Mouse (Mus musculus) intestine, embryonic 16.5 days (tissue): ENCODE measurements at regions not wholly inside any gene's neighbourhood (a gene's known extent, or its start where the extent isn't known, plus 50 kb on each side); places are given as distances from the start of the nearest gene placed in this dataset.

ENCODE experiments used
- ATAC-seq: fragments of 200-750 bp; cut with Nextera tagmentation; 2 replicates; pipeline ENCODE4 v1.8.0; 2017; ENCODE audit warnings: moderate TSS enrichment, moderate library complexity
- H3K27ac ChIP-seq: fragments of 300-500 bp; sonication (generic); 2 replicates; pipeline ENCODE4 v1.5.1; 2014; ENCODE audit warnings: mild to moderate bottlenecking, low read length
- H3K27me3 ChIP-seq: fragments of 300-500 bp; sonication (generic); replicated peaks from 2 replicates; pipeline ENCODE4 v1.6.1; 2014; ENCODE audit warnings: low read length, control low read depth, mixed read lengths; ENCODE audit not compliant: control insufficient read depth, insufficient read depth
- H3K36me3 ChIP-seq: fragments of 300-500 bp; sonication (generic); 2 replicates; pipeline ENCODE4 v1.6.1; 2014; ENCODE audit warnings: low read length, control low read depth; ENCODE audit not compliant: control insufficient read depth, insufficient read depth
- H3K4me1 ChIP-seq: fragments of 300-500 bp; sonication (generic); 2 replicates; pipeline ENCODE4 v1.6.1; 2014; ENCODE audit warnings: low read length, control low read depth, mixed read lengths; ENCODE audit not compliant: control insufficient read depth, insufficient read depth
- H3K4me2 ChIP-seq: fragments of 300-500 bp; sonication (generic); 2 replicates; pipeline ENCODE4 v1.6.1; 2014; ENCODE audit warnings: low read depth, low read length, control low read depth
- H3K4me3 ChIP-seq: fragments of 300-500 bp; sonication (generic); 2 replicates; pipeline ENCODE4 v1.5.1; 2014; ENCODE audit warnings: mild to moderate bottlenecking, low read length
- H3K9ac ChIP-seq: fragments of 300-500 bp; sonication (generic); 2 replicates; pipeline ENCODE4 v1.6.1; 2014; ENCODE audit warnings: low read depth, low read length
- H3K9me3 ChIP-seq: fragments of 300-500 bp; sonication (generic); 2 replicates; pipeline ENCODE4 v1.6.1; 2016; ENCODE audit warnings: low read length, control low read depth; ENCODE audit not compliant: control insufficient read depth
- WGBS: fragments of 180-500 bp; shearing (Covaris S2); extraction: QIAGEN DNeasy Blood & Tissue Kit; methylation state at CpG from one replicate; pipeline ENCODE4 v1.1.7; 2014; 5-methylcytosine and 5-hydroxymethylcytosine counted together

DNA sequence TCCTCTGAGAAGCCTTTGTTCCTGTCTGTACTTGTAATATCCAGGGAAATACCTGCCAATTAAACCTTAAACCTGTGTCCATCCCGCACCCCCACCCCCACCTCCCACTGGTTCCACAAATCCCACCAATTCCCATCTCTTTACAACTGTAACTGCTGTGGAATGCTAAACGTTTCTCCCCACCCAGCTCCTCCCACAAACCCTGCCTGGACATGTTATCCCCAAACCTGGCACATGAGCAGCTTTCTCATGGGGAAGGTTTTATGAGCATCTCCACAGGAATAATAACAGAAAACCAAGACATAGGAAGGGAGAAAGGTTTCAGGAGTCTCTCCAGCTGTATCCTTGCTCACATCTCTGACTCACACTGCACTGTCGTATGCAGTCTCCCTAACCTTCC, 156.8 kb upstream of the Lpp start:
- Histone ChIP-seq H3K27me3 (no peaks in the 10 kb centered on the region), H3K4me2 (no peak overlapping the region), H3K4me1 (peaks cover 2% of the 10 kb centered on the region; the same call in 1 of the 2 replicates), H3K27ac (no peak overlapping the region), H3K36me3 (no peaks in the 10 kb centered on the region), H3K4me3 (no peak overlapping the region), H3K9me3 (no peaks in the 10 kb centered on the region), H3K9ac (no peak overlapping the region)
- WGBS: 70% methylated on average over 3 of the region's 3 CpGs
- no peak for ATAC-seq

DNA sequence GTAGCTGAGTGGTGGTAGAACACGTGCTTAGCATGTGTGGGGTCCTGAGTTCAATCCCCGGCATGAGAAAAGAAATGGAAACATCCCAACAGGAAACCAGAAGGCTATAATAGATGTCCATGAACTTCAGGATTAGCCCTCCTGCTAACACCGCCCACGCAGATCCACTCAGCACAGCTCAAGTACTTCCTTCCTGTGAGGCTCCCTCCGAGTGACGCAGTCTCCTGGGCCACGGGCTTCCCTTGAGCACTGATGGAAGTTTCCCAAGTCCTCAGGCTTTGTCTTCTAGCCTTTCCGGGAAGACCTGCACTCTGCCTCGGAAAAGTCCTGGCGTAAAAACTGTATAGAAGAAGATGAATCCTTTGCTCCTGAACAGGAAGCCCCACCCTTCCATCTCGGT, 158.5 kb upstream of the Lpp start:
- 68% methylated on average over 11 of the region's 11 CpGs for WGBS
- H3K4me3 ChIP-seq: no peak overlapping the region
- H3K27ac ChIP-seq: no peak overlapping the region
- no peaks in the 10 kb centered on the region for H3K36me3 ChIP-seq
- no peak overlapping the region for H3K4me2 ChIP-seq
- peaks cover 3% of the 10 kb centered on the region; the same call in 1 of the 2 replicates for H3K4me1 ChIP-seq
- no peak overlapping the region for H3K9ac ChIP-seq
- H3K9me3 ChIP-seq: no peaks in the 10 kb centered on the region
- ATAC-seq: 0 out of 2 replicates have a peak, but pooled peaks have one; percentile 21
- no peaks in the 10 kb centered on the region for H3K27me3 ChIP-seq

DNA sequence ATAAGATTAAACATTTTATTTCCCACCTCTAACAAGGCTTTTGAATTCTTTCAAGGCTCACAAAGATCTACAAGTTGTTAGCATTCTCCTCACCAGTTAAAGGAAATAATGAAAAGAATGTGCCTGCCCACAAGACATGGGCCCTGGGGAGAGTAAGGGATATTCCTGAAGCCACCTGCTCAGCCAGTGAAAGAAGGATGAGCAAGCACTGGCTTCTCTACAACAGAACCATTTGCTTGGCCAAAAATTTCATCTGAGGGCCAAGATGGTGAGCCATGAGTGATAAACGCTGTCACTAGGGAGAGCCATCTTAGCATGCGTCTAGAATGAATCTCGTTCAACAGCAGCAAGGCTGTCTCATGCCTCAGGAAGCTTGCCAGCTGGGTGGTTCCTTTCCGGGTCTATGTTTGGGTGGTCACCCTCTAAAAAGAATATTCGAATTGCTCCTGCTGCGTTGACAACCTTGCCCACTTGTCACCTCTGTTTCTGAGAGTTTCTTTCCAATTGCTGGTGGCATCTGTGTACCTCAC, 161.2 kb upstream of the Lpp start:
- H3K4me2 ChIP-seq: no peak overlapping the region
- no peak for ATAC-seq
- peaks cover 10% of the 10 kb centered on the region for H3K4me1 ChIP-seq
- H3K27me3 ChIP-seq: no peaks in the 10 kb centered on the region
- no peak overlapping the region for H3K4me3 ChIP-seq
- H3K9me3 ChIP-seq: no peaks in the 10 kb centered on the region
- no peaks in the 10 kb centered on the region for H3K36me3 ChIP-seq
- no peak overlapping the region for H3K9ac ChIP-seq
- WGBS: 81% methylated on average over 6 of the region's 6 CpGs
- no peak overlapping the region for H3K27ac ChIP-seq

DNA sequence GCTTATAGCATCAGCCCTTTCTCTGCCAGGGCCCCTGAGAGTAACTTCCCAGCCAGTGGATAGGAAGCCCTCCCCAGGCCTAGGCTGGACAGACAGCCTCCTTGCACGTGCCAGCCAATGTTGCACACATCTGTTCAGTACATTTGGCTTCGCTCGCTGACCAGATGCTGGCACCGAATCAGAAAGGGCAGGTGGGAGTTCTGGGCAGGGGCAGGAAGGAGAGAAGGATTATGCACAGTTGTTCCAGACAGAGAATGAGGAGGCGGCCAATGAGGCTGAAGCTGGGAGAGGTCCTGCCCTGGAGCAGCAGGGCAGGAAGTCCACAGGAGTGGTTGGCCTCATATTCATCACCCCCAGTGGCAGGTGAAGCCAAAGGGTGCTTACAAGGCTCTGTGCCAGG, 161.8 kb upstream of the Lpp start:
- Histone ChIP-seq H3K4me2 (no peak overlapping the region), H3K4me3 (no peak overlapping the region), H3K27ac (no peak overlapping the region), H3K36me3 (no peaks in the 10 kb centered on the region), H3K9me3 (no peaks in the 10 kb centered on the region), H3K9ac (no peak overlapping the region), H3K27me3 (no peaks in the 10 kb centered on the region), H3K4me1 (peaks cover 10% of the 10 kb centered on the region)
- WGBS: 71% methylated on average over 5 of the region's 5 CpGs
- ATAC-seq: no peak

DNA sequence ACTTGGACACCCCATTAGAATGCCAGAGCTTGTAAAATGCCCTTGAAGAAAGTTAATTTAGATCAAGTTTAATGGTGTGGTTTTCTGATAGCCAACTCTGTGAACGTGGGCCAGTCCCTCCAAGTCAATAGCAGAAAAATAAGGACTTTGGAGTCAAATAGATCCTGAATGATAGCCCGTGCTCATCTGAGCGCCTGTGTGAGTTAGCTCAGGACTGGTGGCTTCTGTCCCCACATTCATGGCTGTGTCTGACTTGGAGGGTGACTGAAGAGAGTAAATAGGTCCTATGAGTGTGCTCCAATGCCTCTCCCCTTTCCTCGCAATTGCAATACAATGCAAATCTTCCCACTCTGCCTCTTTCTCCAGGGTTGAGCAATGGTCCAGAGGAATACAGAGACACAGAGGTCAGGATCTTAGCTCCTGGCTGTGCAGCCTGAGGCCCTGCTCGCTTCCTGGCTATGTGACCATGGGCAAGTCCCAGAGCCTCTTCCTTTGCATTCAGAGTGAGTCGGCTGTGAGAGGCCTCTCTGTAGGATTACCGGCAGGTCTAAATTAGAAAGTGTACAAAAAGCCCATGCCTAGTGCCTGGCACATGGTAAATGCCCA, 164.2 kb upstream of the Lpp start:
- peak; percentile 80 for ATAC-seq
- no peak overlapping the region for H3K27ac ChIP-seq
- no peaks in the 10 kb centered on the region for H3K36me3 ChIP-seq
- no peak overlapping the region for H3K4me2 ChIP-seq
- H3K4me3 ChIP-seq: no peak overlapping the region
- H3K9me3 ChIP-seq: no peaks in the 10 kb centered on the region
- H3K4me1 ChIP-seq: peaks cover 10% of the 10 kb centered on the region
- no peak overlapping the region for H3K9ac ChIP-seq
- H3K27me3 ChIP-seq: no peaks in the 10 kb centered on the region
- 56% methylated on average over 7 of the region's 7 CpGs for WGBS

DNA sequence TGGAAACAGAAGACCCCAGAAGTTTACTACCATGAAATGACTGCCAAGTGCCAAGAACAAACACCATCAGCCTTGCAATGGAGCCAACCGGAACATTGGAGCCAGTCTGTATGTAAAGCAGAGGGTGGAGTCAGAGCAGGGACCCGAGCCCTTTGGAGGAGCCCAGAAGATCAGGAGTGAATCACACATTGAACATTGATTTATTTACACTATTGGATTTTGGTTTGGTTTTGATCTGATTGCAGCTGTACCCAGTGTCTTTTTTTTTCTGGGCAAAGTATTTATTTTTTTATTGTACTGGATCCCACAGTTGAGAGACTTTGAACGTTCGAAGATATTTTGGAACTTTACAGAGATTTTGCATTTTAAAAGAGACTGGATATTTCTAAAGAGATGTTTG, 167.4 kb upstream of the Lpp start:
- Histone ChIP-seq H3K27me3 (no peaks in the 10 kb centered on the region), H3K4me1 (peaks cover 7% of the 10 kb centered on the region), H3K9ac (no peak overlapping the region), H3K4me2 (no peak overlapping the region), H3K27ac (no peak overlapping the region), H3K9me3 (no peaks in the 10 kb centered on the region), H3K36me3 (no peaks in the 10 kb centered on the region), H3K4me3 (no peak overlapping the region)
- 71% methylated on average over 4 of the region's 4 CpGs for WGBS
- no peak for ATAC-seq

DNA sequence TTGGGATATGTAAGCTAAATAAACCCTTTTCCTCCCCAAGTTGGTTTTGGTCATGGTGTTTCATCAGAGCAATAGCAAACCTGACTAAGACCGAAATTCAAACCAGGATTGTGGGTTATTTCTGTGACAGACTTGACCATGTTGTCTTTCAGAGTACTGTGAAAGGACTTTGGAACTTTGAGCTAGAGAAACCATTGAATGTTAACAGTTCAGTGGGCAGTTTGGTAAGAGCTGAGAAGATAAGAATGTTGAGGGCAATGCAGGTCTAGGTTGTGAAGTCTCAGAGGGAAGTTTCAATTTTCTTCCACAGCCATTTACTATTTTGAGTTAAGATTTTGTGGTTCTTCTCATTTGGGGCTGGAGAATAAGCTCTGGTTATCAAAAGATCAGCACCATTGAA, 168.2 kb upstream of the Lpp start:
- H3K36me3 ChIP-seq: no peaks in the 10 kb centered on the region
- 92% methylated on average over 1 of the region's 1 CpGs for WGBS
- no peak overlapping the region for H3K9ac ChIP-seq
- H3K4me1 ChIP-seq: peaks cover 7% of the 10 kb centered on the region
- no peaks in the 10 kb centered on the region for H3K27me3 ChIP-seq
- no peak overlapping the region for H3K27ac ChIP-seq
- ATAC-seq: peak; percentile 49; the same call in 1 of the 2 replicates
- no peak overlapping the region for H3K4me3 ChIP-seq
- H3K4me2 ChIP-seq: no peak overlapping the region
- no peaks in the 10 kb centered on the region for H3K9me3 ChIP-seq

DNA sequence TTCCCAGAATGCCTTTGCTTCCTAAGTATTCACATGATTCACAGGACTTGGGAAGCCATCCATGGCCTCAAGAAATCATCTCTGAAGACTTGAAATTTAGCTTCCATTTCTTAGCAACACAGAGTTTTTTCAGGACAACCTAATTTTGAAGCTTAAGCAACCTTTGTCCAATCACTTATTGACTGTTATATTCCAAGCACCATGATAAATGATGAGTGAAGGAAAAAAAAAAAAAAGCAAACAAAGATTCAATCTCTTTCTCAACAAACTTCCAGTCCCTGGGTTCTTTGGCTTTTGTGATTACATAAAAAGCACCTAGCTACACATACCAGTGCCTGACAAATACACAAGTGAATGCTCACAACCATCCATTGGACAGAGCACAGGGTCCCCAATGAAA, 169.4 kb upstream of the Lpp start:
- Histone ChIP-seq H3K27ac (no peak overlapping the region), H3K4me1 (peaks cover 2% of the 10 kb centered on the region; the same call in 1 of the 2 replicates), H3K9ac (no peak overlapping the region), H3K4me3 (no peak overlapping the region), H3K27me3 (no peaks in the 10 kb centered on the region), H3K4me2 (no peak overlapping the region), H3K9me3 (no peaks in the 10 kb centered on the region), H3K36me3 (no peaks in the 10 kb centered on the region)
- ATAC-seq: no peak

DNA sequence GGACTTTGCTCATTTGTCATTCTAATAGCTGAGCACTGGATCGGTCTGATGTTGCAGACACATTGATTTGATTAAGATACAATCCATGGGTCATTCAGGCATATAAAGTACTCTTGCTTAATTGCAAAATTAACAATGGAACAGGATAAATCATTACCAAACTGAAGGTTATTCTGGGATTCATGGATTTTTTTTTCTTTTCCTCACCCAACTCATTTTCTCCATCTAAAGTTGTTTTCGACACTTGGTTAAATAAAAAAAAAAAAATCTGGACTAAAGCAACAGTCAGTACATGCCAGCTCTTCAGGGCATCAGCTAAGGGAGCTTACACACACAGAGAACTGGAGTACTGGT, 169.8 kb upstream of the Lpp start:
- no peak overlapping the region for H3K4me2 ChIP-seq
- no peaks in the 10 kb centered on the region for H3K36me3 ChIP-seq
- peaks cover 1% of the 10 kb centered on the region; the same call in 1 of the 2 replicates for H3K4me1 ChIP-seq
- H3K9me3 ChIP-seq: no peaks in the 10 kb centered on the region
- no peaks in the 10 kb centered on the region for H3K27me3 ChIP-seq
- H3K9ac ChIP-seq: no peak overlapping the region
- 71% methylated on average over 2 of the region's 2 CpGs for WGBS
- H3K4me3 ChIP-seq: no peak overlapping the region
- ATAC-seq: no peak
- no peak overlapping the region for H3K27ac ChIP-seq
